Mouse (Mus musculus): Measurements from ENCODE around the gene Usp2. TPM values are rescaled to one million over a fixed set of nuclear protein-coding genes. Genes with fewer than 3 reads are reported as not detected.

The Usp2 gene
- 597 and 615 TPM in 2 replicates for polyA plus RNA-seq (2012; rRNA removed)

GRCm38 (mm10) chr9:44066785-44067225 lies at the start of gene Usp2:
Gene Usp2, plus strand, starts transcription at chr9:44067021.
- no peaks in the 10 kb centered on the region for H3K36me3 ChIP-seq (ENCODE audit: control insufficient read depth, insufficient read depth, low read length)
- H3K27me3 ChIP-seq (ENCODE audit: control insufficient read depth, insufficient read depth, low read length): no peaks in the 10 kb centered on the region
- TF ChIP-seq POLR2A (IDR thresholded peaks at IDR 0.05; ENCODE audit: control insufficient read depth, low read depth, low read length) (peak; percentile 65; the same call in 1 of the 2 replicates), CTCF (IDR thresholded peaks at IDR 0.05; ENCODE audit: control insufficient read depth, insufficient read depth, insufficient replicate concordance, low read depth, low read length) (peak; percentile 80)
- peak within 1 kb of the TSS; percentile 99 for H3K4me3 ChIP-seq (ENCODE audit: control insufficient read depth, low read depth, low read length)
- H3K27ac ChIP-seq (ENCODE audit: control insufficient read depth, insufficient read depth, low read depth, low read length): peak within 1 kb of the TSS; percentile 82
- peaks cover 5% of the 10 kb centered on the region for H3K4me1 ChIP-seq (ENCODE audit: control insufficient read depth, insufficient read depth, low read length)

GRCm38 (mm10) chr9:44017846-44018245 lies 49.0 kb upstream of the Usp2 start:
- H3K4me3 ChIP-seq (ENCODE audit: control insufficient read depth, low read depth, low read length): no peak overlapping the region
- no peaks in the 10 kb centered on the region for H3K27me3 ChIP-seq (ENCODE audit: control insufficient read depth, insufficient read depth, low read length)
- no peak overlapping the region for H3K27ac ChIP-seq (ENCODE audit: control insufficient read depth, insufficient read depth, low read depth, low read length)
- no peaks in the 10 kb centered on the region for H3K4me1 ChIP-seq (ENCODE audit: control insufficient read depth, insufficient read depth, low read length)
- TF ChIP-seq CTCF (IDR thresholded peaks at IDR 0.05; ENCODE audit: control insufficient read depth, insufficient read depth, insufficient replicate concordance, low read depth, low read length): no peak
- no peak for TF ChIP-seq POLR2A (IDR thresholded peaks at IDR 0.05; ENCODE audit: control insufficient read depth, low read depth, low read length)
- H3K36me3 ChIP-seq (ENCODE audit: control insufficient read depth, insufficient read depth, low read length): no peaks in the 10 kb centered on the region

GRCm38 (mm10) chr9:44020001-44020400 lies 46.8 kb upstream of the Usp2 start:
- Histone ChIP-seq H3K4me1 (ENCODE audit: control insufficient read depth, insufficient read depth, low read length) (no peaks in the 10 kb centered on the region), H3K27ac (ENCODE audit: control insufficient read depth, insufficient read depth, low read depth, low read length) (no peak overlapping the region), H3K36me3 (ENCODE audit: control insufficient read depth, insufficient read depth, low read length) (no peaks in the 10 kb centered on the region), H3K4me3 (ENCODE audit: control insufficient read depth, low read depth, low read length) (no peak overlapping the region), H3K27me3 (ENCODE audit: control insufficient read depth, insufficient read depth, low read length) (no peaks in the 10 kb centered on the region)
- TF ChIP-seq POLR2A (IDR thresholded peaks at IDR 0.05; ENCODE audit: control insufficient read depth, low read depth, low read length) (no peak), CTCF (IDR thresholded peaks at IDR 0.05; ENCODE audit: control insufficient read depth, insufficient read depth, insufficient replicate concordance, low read depth, low read length) (no peak)

- Histone ChIP-seq H3K4me3 (ENCODE audit: control insufficient read depth, low read depth, low read length) (no peak overlapping the region), H3K4me1 (ENCODE audit: control insufficient read depth, insufficient read depth, low read length) (no peaks in the 10 kb centered on the region), H3K36me3 (ENCODE audit: control insufficient read depth, insufficient read depth, low read length) (no peaks in the 10 kb centered on the region), H3K27ac (ENCODE audit: control insufficient read depth, insufficient read depth, low read depth, low read length) (no peak overlapping the region), H3K27me3 (ENCODE audit: control insufficient read depth, insufficient read depth, low read length) (no peaks in the 10 kb centered on the region)
- no peak for TF ChIP-seq CTCF (IDR thresholded peaks at IDR 0.05; ENCODE audit: control insufficient read depth, insufficient read depth, insufficient replicate concordance, low read depth, low read length)
- TF ChIP-seq POLR2A (IDR thresholded peaks at IDR 0.05; ENCODE audit: control insufficient read depth, low read depth, low read length): no peak
Observed at GRCm38 (mm10) chr9:44022100-44022847, 44.5 kb upstream of the Usp2 start.

GRCm38 (mm10) chr9:44024096-44024495 lies 42.7 kb upstream of the Usp2 start:
- no peaks in the 10 kb centered on the region for H3K36me3 ChIP-seq (ENCODE audit: control insufficient read depth, insufficient read depth, low read length)

GRCm38 (mm10) chr9:44029580-44030236 lies 37.1 kb upstream of the Usp2 start:
- Histone ChIP-seq H3K27ac (ENCODE audit: control insufficient read depth, insufficient read depth, low read depth, low read length) (no peak overlapping the region), H3K4me1 (ENCODE audit: control insufficient read depth, insufficient read depth, low read length) (no peaks in the 10 kb centered on the region), H3K4me3 (ENCODE audit: control insufficient read depth, low read depth, low read length) (no peak overlapping the region), H3K36me3 (ENCODE audit: control insufficient read depth, insufficient read depth, low read length) (no peaks in the 10 kb centered on the region), H3K27me3 (ENCODE audit: control insufficient read depth, insufficient read depth, low read length) (no peaks in the 10 kb centered on the region)
- TF ChIP-seq POLR2A (IDR thresholded peaks at IDR 0.05; ENCODE audit: control insufficient read depth, low read depth, low read length): no peak
- TF ChIP-seq CTCF (IDR thresholded peaks at IDR 0.05; ENCODE audit: control insufficient read depth, insufficient read depth, insufficient replicate concordance, low read depth, low read length): no peak

More at GRCm38 (mm10) chr9:44024096-44024495, 42.7 kb upstream of the Usp2 start:
- H3K4me3 ChIP-seq (ENCODE audit: control insufficient read depth, low read depth, low read length): no peak overlapping the region
- TF ChIP-seq CTCF (IDR thresholded peaks at IDR 0.05; ENCODE audit: control insufficient read depth, insufficient read depth, insufficient replicate concordance, low read depth, low read length) (no peak), POLR2A (IDR thresholded peaks at IDR 0.05; ENCODE audit: control insufficient read depth, low read depth, low read length) (no peak)
- H3K4me1 ChIP-seq (ENCODE audit: control insufficient read depth, insufficient read depth, low read length): no peaks in the 10 kb centered on the region
- H3K27me3 ChIP-seq (ENCODE audit: control insufficient read depth, insufficient read depth, low read length): no peaks in the 10 kb centered on the region
- H3K27ac ChIP-seq (ENCODE audit: control insufficient read depth, insufficient read depth, low read depth, low read length): no peak overlapping the region

GRCm38 (mm10) chr9:44030646-44031045 lies 36.2 kb upstream of the Usp2 start:
- TF ChIP-seq POLR2A (IDR thresholded peaks at IDR 0.05; ENCODE audit: control insufficient read depth, low read depth, low read length) (no peak), CTCF (IDR thresholded peaks at IDR 0.05; ENCODE audit: control insufficient read depth, insufficient read depth, insufficient replicate concordance, low read depth, low read length) (no peak)
- Histone ChIP-seq H3K36me3 (ENCODE audit: control insufficient read depth, insufficient read depth, low read length) (no peaks in the 10 kb centered on the region), H3K4me3 (ENCODE audit: control insufficient read depth, low read depth, low read length) (no peak overlapping the region)

More at GRCm38 (mm10) chr9:44030646-44031045, 36.2 kb upstream of the Usp2 start:
- Histone ChIP-seq H3K4me1 (ENCODE audit: control insufficient read depth, insufficient read depth, low read length) (no peaks in the 10 kb centered on the region), H3K27ac (ENCODE audit: control insufficient read depth, insufficient read depth, low read depth, low read length) (no peak overlapping the region), H3K27me3 (ENCODE audit: control insufficient read depth, insufficient read depth, low read length) (no peaks in the 10 kb centered on the region)
